Mouse (Mus musculus) stomach, embryonic 15.5 days (tissue): Measurements from ENCODE around the gene Uroc1. TPM values are rescaled to one million over a fixed set of nuclear protein-coding genes. Genes with fewer than 3 reads are reported as not detected.

ENCODE experiments used
- ATAC-seq: fragments of 200-750 bp; cut with Nextera tagmentation; 2 replicates; pipeline ENCODE4 v1.8.0; 2017; ENCODE audit warnings: low read depth, moderate number of reproducible peaks, moderate TSS enrichment; ENCODE audit not compliant: insufficient read depth, low FRiP score
- H3K27ac ChIP-seq: fragments of 300-500 bp; sonication (generic); 2 replicates; pipeline ENCODE4 v1.5.1; 2015; ENCODE audit warnings: mild to moderate bottlenecking, inconsistent platforms
- H3K27me3 ChIP-seq: fragments of 300-500 bp; sonication (generic); replicated peaks from 2 replicates; pipeline ENCODE4 v1.6.1; 2015; ENCODE audit warnings: inconsistent platforms
- H3K36me3 ChIP-seq: fragments of 300-500 bp; sonication (generic); 2 replicates; pipeline ENCODE4 v1.6.1; 2015; ENCODE audit warnings: inconsistent platforms
- H3K4me1 ChIP-seq: fragments of 300-500 bp; sonication (generic); 2 replicates; pipeline ENCODE4 v1.6.1; 2015; ENCODE audit warnings: inconsistent platforms
- H3K4me2 ChIP-seq: fragments of 300-500 bp; sonication (generic); 2 replicates; pipeline ENCODE4 v1.6.1; 2015; ENCODE audit warnings: mild to moderate bottlenecking, inconsistent platforms
- H3K4me3 ChIP-seq: fragments of 300-500 bp; sonication (generic); replicated peaks from 2 replicates; pipeline ENCODE4 v1.5.1; 2015; ENCODE audit warnings: inconsistent platforms
- H3K9ac ChIP-seq: fragments of 300-500 bp; sonication (generic); 2 replicates; pipeline ENCODE4 v1.6.1; 2015; ENCODE audit warnings: inconsistent platforms
- H3K9me3 ChIP-seq: fragments of 300-500 bp; sonication (generic); 2 replicates; pipeline ENCODE4 v1.6.1; 2016; ENCODE audit warnings: inconsistent platforms
- WGBS: fragments of 180-500 bp; shearing (Covaris S2); methylation state at CpG from one replicate; pipeline ENCODE4 v1.1.7; 2015; 5-methylcytosine and 5-hydroxymethylcytosine counted together
- polyA plus RNA-seq: library from polyadenylated mRNA; unstranded; fragments of >200 nt; fragmentation: Nextera tagmentation; extraction: Ambion mirVana; gene quantifications from 2 replicates; pipeline ENCODE4 v1.2.1, GENCODE M21; 2015

Gene Uroc1
- polyA plus RNA-seq, 1 experiment from 2014 or later: 1.2 TPM

GRCm38 (mm10) chr6:90395751-90396150 is 62.7 kb downstream of the Uroc1 start:
- Histone ChIP-seq H3K27me3 (no peaks in the 10 kb centered on the region), H3K27ac (no peak overlapping the region), H3K9me3 (no peaks in the 10 kb centered on the region), H3K9ac (no peak overlapping the region), H3K4me2 (no peak overlapping the region), H3K36me3 (peaks cover 7% of the 10 kb centered on the region; the same call in 1 of the 2 replicates), H3K4me3 (no peak overlapping the region), H3K4me1 (no peaks in the 10 kb centered on the region)
- WGBS: 90% methylated on average over 2 of the region's 2 CpGs
- ATAC-seq: no peak

DNA sequence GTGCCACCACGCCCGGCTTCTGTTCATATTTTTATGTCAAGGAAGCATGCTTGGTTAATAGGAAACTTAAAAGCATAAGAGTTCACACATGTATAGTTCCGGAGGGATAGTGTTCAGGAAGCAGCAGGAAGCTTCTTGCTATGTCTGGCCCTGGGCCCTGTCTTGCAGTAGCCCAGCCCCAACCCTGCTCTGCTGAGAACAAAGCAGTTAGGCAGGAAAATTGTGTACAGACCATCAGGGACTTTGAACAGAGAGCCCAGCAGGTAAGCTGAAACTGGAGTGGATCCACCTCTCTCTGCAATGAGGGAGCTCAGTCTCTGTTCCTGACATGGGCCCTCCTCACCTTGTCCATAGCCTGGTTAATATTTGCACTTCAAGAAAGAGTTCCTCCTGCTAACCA is 64.2 kb downstream of the Uroc1 start:
- no peak overlapping the region for H3K4me3 ChIP-seq
- no peaks in the 10 kb centered on the region for H3K27me3 ChIP-seq
- no peaks in the 10 kb centered on the region for H3K4me1 ChIP-seq
- H3K9ac ChIP-seq: no peak overlapping the region
- H3K27ac ChIP-seq: no peak overlapping the region
- no peak overlapping the region for H3K4me2 ChIP-seq
- 82% methylated on average over 3 of the region's 3 CpGs for WGBS
- H3K36me3 ChIP-seq: peaks cover 7% of the 10 kb centered on the region; the same call in 1 of the 2 replicates
- no peak for ATAC-seq
- H3K9me3 ChIP-seq: no peaks in the 10 kb centered on the region

DNA sequence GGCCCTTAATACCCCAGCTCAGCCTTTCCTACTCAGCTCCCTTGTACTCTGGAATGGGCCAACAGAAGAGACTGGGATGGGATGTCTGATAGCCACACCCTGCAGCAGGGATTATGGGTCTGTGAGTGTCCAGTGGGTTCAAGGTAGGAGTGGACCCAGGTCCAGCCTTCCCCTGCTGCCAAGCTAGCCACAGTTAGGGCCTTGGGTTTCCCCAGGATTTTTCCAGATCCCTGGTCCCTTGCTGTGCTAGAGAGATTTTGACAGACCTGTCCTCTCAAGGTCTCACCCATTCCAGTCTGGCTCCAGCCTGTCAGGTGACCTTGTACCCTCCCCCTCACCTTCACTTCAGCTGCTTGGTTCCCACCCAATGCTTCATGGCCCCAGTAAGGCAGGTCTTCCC is 75.5 kb downstream of the Uroc1 start:
- Histone ChIP-seq H3K4me1 (no peaks in the 10 kb centered on the region), H3K4me2 (no peak overlapping the region), H3K27me3 (no peaks in the 10 kb centered on the region), H3K36me3 (no peaks in the 10 kb centered on the region), H3K9ac (no peak overlapping the region), H3K9me3 (no peaks in the 10 kb centered on the region), H3K27ac (peak overlapping the region; percentile 42; the same call in 1 of the 2 replicates), H3K4me3 (no peak overlapping the region)
- ATAC-seq: peak; percentile 29; the same call in 1 of the 2 replicates

DNA sequence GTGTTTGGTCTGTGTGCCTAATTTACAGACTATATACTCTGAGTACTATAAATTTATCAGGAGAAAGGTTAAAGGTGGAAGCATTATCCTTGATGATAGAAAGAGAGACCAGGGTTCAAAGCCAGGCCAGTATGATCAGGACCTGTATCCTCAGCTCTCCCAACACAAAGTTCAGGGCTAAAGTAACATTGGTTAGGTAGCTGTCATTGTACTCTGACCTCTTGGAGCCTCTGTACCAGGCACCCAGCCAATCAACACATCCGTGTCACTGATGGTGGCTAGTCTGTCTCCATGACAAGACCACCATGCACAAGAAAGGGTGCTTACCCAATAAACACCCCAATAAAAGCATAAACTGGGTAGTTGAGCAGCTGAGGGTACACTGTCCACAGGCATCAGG is 77.9 kb downstream of the Uroc1 start:
- Histone ChIP-seq H3K27ac (no peak overlapping the region), H3K4me3 (no peak overlapping the region), H3K9me3 (no peaks in the 10 kb centered on the region), H3K4me1 (no peaks in the 10 kb centered on the region), H3K36me3 (no peaks in the 10 kb centered on the region), H3K9ac (no peak overlapping the region), H3K27me3 (no peaks in the 10 kb centered on the region), H3K4me2 (no peak overlapping the region)
- 86% methylated on average over 1 of the region's 1 CpGs for WGBS
- no peak for ATAC-seq

DNA sequence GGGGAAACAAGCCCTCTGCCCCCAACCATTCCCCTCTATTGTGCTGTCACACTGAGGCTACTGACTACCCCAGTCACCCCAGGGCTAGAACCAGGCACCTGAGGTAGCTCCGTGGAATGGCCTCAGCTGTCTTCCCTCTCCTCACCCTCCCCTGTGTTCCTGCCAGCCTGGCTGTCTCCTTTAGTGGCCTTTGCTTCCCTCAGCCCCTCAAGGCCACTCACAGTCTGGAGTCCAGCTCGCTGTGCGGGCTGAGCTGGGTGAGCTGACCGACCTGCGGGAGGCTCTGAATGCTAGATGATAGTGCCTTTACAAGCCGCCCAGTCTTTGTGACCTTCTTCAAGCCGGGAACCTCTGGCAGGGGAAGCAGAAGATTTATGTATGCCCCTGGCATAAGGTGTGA is 78.8 kb downstream of the Uroc1 start:
- Histone ChIP-seq H3K27ac (no peak overlapping the region), H3K4me2 (no peak overlapping the region), H3K9me3 (no peaks in the 10 kb centered on the region), H3K4me3 (no peak overlapping the region), H3K27me3 (no peaks in the 10 kb centered on the region), H3K9ac (no peak overlapping the region), H3K4me1 (no peaks in the 10 kb centered on the region), H3K36me3 (no peaks in the 10 kb centered on the region)
- WGBS: 75% methylated on average over 7 of the region's 7 CpGs
- no peak for ATAC-seq

Other genes with a start within 250 kb of the Uroc1 start
- not detected in 2 replicates for gene Vmn1r50, start 231.9 kb upstream of the Uroc1 start, polyA plus RNA-seq
- 0.03 TPM in 1 of 2 replicates, not detected in the other for gene Vmn1r51, start 210.7 kb upstream of the Uroc1 start, polyA plus RNA-seq
- gene Vmn1r52, start 158.5 kb upstream of the Uroc1 start, polyA plus RNA-seq: not detected in 2 replicates
- gene V1ra8, start 130.5 kb upstream of the Uroc1 start, polyA plus RNA-seq: not detected in 2 replicates
- not detected in 2 replicates for gene Vmn1r53, start 108.8 kb upstream of the Uroc1 start, polyA plus RNA-seq
- gene Vmn1r54, start 87.0 kb upstream of the Uroc1 start, polyA plus RNA-seq: not detected in 2 replicates
- not detected in 2 replicates for gene BC048671, start 32.1 kb upstream of the Uroc1 start, polyA plus RNA-seq
- gene Chst13, start 8.1 kb upstream of the Uroc1 start, polyA plus RNA-seq: 0.94 and 1.7 TPM in 2 replicates
- 7.7 and 7.9 TPM in 2 replicates for gene Zxdc, start 36.2 kb downstream of the Uroc1 start, polyA plus RNA-seq
- 0.40 and 0.57 TPM in 2 replicates for gene Cfap100, start 95.5 kb downstream of the Uroc1 start, polyA plus RNA-seq
- 11.5 and 13.5 TPM in 2 replicates for gene Klf15, start 129.3 kb downstream of the Uroc1 start, polyA plus RNA-seq
- gene Aldh1l1, start 153.1 kb downstream of the Uroc1 start, polyA plus RNA-seq: 10.1 and 10.5 TPM in 2 replicates